Mouse (Mus musculus) bone marrow macrophage, adult 2 months (primary cell): ENCODE data around the gene Fam57a.
"Not testable (repeated sequence)": the region's sequence is repeated elsewhere in the genome, so short reads cannot be mapped to it uniquely, and the experiment has no call there.

Experiments used
- CTCF ChIP-seq: IDR thresholded peaks from 2 replicates; pipeline ENCODE4 v1.5.1; 2012; ENCODE audit warnings: low read depth, mild to moderate bottlenecking, low read length, moderate library complexity
- POLR2A ChIP-seq: IDR thresholded peaks from 2 replicates; pipeline ENCODE4 v1.6.1; 2012; ENCODE audit warnings: mild to moderate bottlenecking, low read depth, low read length, borderline replicate concordance

- TF ChIP-seq CTCF, POLR2A: not testable (repeated sequence)
Observed at GRCm38 (mm10) chr11:76211595-76211994, 32.1 kb downstream of the Fam57a start.
